Mouse (Mus musculus): Measurements from ENCODE around the gene Ubqln4. TPM values are rescaled to one million over a fixed set of nuclear protein-coding genes. Genes with fewer than 3 reads are reported as not detected.

Ubqln4 gene
- total and polyA plus RNA-seq, 3 experiments, result 22.8 to 62.2 (median 39.6) TPM

GRCm38 (mm10) chr3:88513546-88514115 lies 39.9 kb upstream of the Ubqln4 start (continued):
- TF ChIP-seq NRF1 (IDR thresholded peaks at IDR 0.05; ENCODE audit: low read depth, low read length) (no peak), CHD1 (IDR thresholded peaks at IDR 0.05; ENCODE audit: low read depth, low read length) (no peak), CHD2 (IDR thresholded peaks at IDR 0.05; ENCODE audit: low read length) (no peak), SIN3A (IDR thresholded peaks at IDR 0.05; ENCODE audit: low read length) (0 out of 2 replicates have a peak, but pooled peaks have one; percentile 21), ZC3H11A (IDR thresholded peaks at IDR 0.05; ENCODE audit: low read depth, low read length) (no peak), UBTF (IDR thresholded peaks at IDR 0.05; ENCODE audit: low read depth, low read length) (0 out of 2 replicates have a peak, but pooled peaks have one; percentile 35)

- H3K9ac ChIP-seq (ENCODE audit: insufficient read depth, low read depth), result peak overlapping the region; percentile 40
- no peaks in the 10 kb centered on the region for H3K79me2 ChIP-seq (replicated peaks; ENCODE audit: control insufficient read depth, extremely low read depth, insufficient read depth, poor library complexity, severe bottlenecking)
- no peak for DNase-seq (ENCODE audit: extremely low read depth)
- dilution Hi-C loops (cut with MboI; ENCODE audit: extremely low pct_ligation_motif_present, extremely low pct_unique_long_range_greater_than_20kb, low sequenced_read_pairs) (no loop called here), in situ Hi-C loops (cut with MboI; ENCODE audit: low pct_ligation_motif_present, low pct_unique_long_range_greater_than_20kb, low sequenced_read_pairs) (no loop called here)
- no peak for TF ChIP-seq TBP (conservative IDR thresholded peaks at IDR 0.05; ENCODE audit: low read depth, low read length)
- no peak for TF ChIP-seq JUN (IDR thresholded peaks at IDR 0.05; ENCODE audit: insufficient read depth, low read depth, low read length)
- peak; percentile 6; the same call in 1 of the 2 replicates for TF ChIP-seq MAX (IDR thresholded peaks at IDR 0.05; ENCODE audit: low read length)
- no peak for TF ChIP-seq ZNF384 (IDR thresholded peaks at IDR 0.05; ENCODE audit: low read depth, low read length)
- TF ChIP-seq SIN3A (IDR thresholded peaks at IDR 0.05; ENCODE audit: low read length), result 0 out of 2 replicates have a peak, but pooled peaks have one; percentile 1
- TF ChIP-seq MXI1 (IDR thresholded peaks at IDR 0.05; ENCODE audit: low read depth, low read length), result no peak
- no peaks in the 10 kb centered on the region for H3K9me3 ChIP-seq (replicated peaks; ENCODE audit: low read length)
- peak overlapping the region; percentile 86 for H3K27ac ChIP-seq (ENCODE audit: insufficient read depth, low read depth)
- peaks cover 31 to 59% of the 10 kb centered on the region in 2 experiments for H3K4me1 ChIP-seq (ENCODE audit: control insufficient read depth in 1 of 2, insufficient read depth in 2 of 2)
- no peaks in the 10 kb centered on the region for H3K36me3 ChIP-seq (replicated peaks in 1 of 2; ENCODE audit: control insufficient read depth in 1 of 2, insufficient read depth in 1 of 2, low read length in 1 of 2)
- peak overlapping the region in 1 of 3 experiments; percentile 14 for H3K4me3 ChIP-seq (replicated peaks in 1 of 3; ENCODE audit: low read depth in 2 of 3, low read length in 2 of 3, poor library complexity in 1 of 3)
- peaks cover 13% of the 10 kb centered on the region for H3K27me3 ChIP-seq (replicated peaks)
- peak overlapping the region; percentile 77 for H3K4me2 ChIP-seq (ENCODE audit: insufficient read depth, low read depth, poor library complexity, severe bottlenecking)
Observed at GRCm38 (mm10) chr3:88514231-88515094, 39.1 kb upstream of the Ubqln4 start.

DNA sequence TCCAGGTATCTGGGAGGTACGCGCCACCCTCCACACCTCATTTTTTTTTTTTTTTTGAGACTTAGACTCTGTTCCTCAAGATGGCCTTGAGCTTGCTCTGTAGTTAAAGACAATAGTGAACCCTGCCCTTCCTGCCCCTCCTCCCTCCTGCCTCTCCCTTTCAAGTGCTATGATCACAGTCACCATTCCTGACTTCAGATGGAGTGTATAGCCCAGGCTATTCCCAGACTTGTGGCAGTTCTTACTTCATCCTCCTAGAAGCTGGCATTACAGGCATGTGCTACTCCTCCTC lies 38.5 kb upstream of the Ubqln4 start:
- Histone ChIP-seq H3K4me2 (ENCODE audit: insufficient read depth, low read depth, poor library complexity, severe bottlenecking) (no peak overlapping the region), H3K79me2 (replicated peaks; ENCODE audit: control insufficient read depth, extremely low read depth, insufficient read depth, poor library complexity, severe bottlenecking) (no peaks in the 10 kb centered on the region), H3K4me3 (replicated peaks in 1 of 3; ENCODE audit: low read depth in 2 of 3, low read length in 2 of 3, poor library complexity in 1 of 3) (no peak overlapping the region), H3K9me3 (replicated peaks; ENCODE audit: low read length) (no peaks in the 10 kb centered on the region), H3K4me1 (ENCODE audit: control insufficient read depth in 1 of 2, insufficient read depth in 2 of 2) (peaks cover 37 to 64% of the 10 kb centered on the region in 2 experiments), H3K9ac (ENCODE audit: insufficient read depth, low read depth) (no peak overlapping the region), H3K36me3 (replicated peaks in 1 of 2; ENCODE audit: control insufficient read depth in 1 of 2, insufficient read depth in 1 of 2, low read length in 1 of 2) (no peaks in the 10 kb centered on the region), H3K27ac (ENCODE audit: insufficient read depth, low read depth) (no peak overlapping the region), H3K27me3 (replicated peaks) (peaks cover 16% of the 10 kb centered on the region)
- in situ Hi-C loops (cut with MboI; ENCODE audit: low pct_ligation_motif_present, low pct_unique_long_range_greater_than_20kb, low sequenced_read_pairs), result no loop called here
- TF ChIP-seq PAX5 (IDR thresholded peaks at IDR 0.05; ENCODE audit: low read length) (no peak), ZMIZ1 (IDR thresholded peaks at IDR 0.05; ENCODE audit: low read depth, low read length) (no peak), CHD2 (IDR thresholded peaks at IDR 0.05; ENCODE audit: low read length) (no peak), JUND (conservative IDR thresholded peaks at IDR 0.05; ENCODE audit: low read depth, low read length) (no peak), MAX (IDR thresholded peaks at IDR 0.05; ENCODE audit: low read length) (no peak), ZKSCAN1 (IDR thresholded peaks at IDR 0.05; ENCODE audit: borderline replicate concordance, low read depth, low read length) (no peak), NRF1 (IDR thresholded peaks at IDR 0.05; ENCODE audit: low read depth, low read length) (no peak), ELF1 (IDR thresholded peaks at IDR 0.05; ENCODE audit: low read depth, low read length) (no peak), UBTF (IDR thresholded peaks at IDR 0.05; ENCODE audit: low read depth, low read length) (no peak), MEF2A (IDR thresholded peaks at IDR 0.05; ENCODE audit: borderline replicate concordance, low read depth, low read length) (no peak), CTCF (conservative IDR thresholded peaks at IDR 0.05 in 1 of 2, IDR thresholded peaks at IDR 0.05 in 1 of 2; ENCODE audit: low read depth in 2 of 2, low read length in 2 of 2) (no peak), ZNF384 (IDR thresholded peaks at IDR 0.05; ENCODE audit: low read depth, low read length) (no peak), MAFK (IDR thresholded peaks at IDR 0.05; ENCODE audit: insufficient replicate concordance, low read length) (no peak), CHD1 (IDR thresholded peaks at IDR 0.05; ENCODE audit: low read depth, low read length) (no peak), RAD21 (IDR thresholded peaks at IDR 0.05; ENCODE audit: low read depth, low read length) (no peak), E2F4 (IDR thresholded peaks at IDR 0.05; ENCODE audit: insufficient replicate concordance, low read depth, low read length) (no peak), SIN3A (IDR thresholded peaks at IDR 0.05; ENCODE audit: low read length) (no peak), USF1 (IDR thresholded peaks at IDR 0.05; ENCODE audit: low read depth, low read length) (no peak)
- dilution Hi-C loops (cut with MboI; ENCODE audit: extremely low pct_ligation_motif_present, extremely low pct_unique_long_range_greater_than_20kb, low sequenced_read_pairs), result no loop called here
- no peak for DNase-seq (ENCODE audit: extremely low read depth)

All from CH12.LX (cell line).